Mouse (Mus musculus): ENCODE measurements around the gene Ifi211. TPM values are rescaled to one million over a fixed set of nuclear protein-coding genes. Genes with fewer than 3 reads are reported as not detected.
"Not testable (repeated sequence)": the region's sequence is repeated elsewhere in the genome, so short reads cannot be mapped to it uniquely, and the experiment has no call there.

The Ifi211 gene
- 0.43 and 0.80 TPM in 2 replicates for polyA plus RNA-seq (2014; fragmentation: Nextera tagmentation; extraction: Ambion mirVana)

DNA sequence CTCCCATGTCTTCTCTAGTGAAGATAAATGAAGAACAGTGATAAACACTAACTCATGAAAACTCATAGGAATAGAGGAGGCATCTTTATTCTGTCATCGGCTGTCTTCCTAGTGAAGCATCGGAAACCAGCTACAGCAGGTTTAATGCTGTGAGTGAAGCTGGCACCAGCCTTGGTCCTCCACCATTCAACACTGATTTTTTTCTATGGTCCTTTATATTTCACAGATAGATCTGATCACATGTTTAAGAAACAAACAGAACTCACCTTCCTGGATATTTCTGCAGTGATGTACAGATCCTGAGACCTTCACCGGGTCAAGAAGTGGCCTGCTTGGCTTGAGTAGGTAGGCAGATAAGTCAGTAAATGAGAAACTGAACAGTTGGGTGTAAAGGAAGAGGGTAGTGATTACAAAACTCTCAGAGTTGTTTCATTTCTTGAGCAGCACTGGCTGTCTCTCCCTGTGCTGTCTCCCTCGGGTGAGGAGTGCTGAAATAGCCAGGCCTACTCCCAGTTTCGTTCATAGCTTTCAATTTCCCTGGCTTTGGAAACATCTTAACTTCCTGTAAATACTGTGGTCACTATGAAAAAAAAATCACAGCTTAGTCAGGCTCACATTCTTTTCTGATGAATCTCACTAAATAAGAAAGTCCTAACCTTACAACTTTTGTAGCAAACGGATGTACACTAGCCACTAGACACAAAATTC is at the start of gene Ifi211:
Ifi211 (minus strand) TSS at position 499 of the 708 bp plus-strand sequence.
- H3K27ac ChIP-seq (ENCODE audit: low read length); H3K4me1 ChIP-seq (ENCODE audit: control insufficient read depth, insufficient read depth, low read length); H3K27me3 ChIP-seq (ENCODE audit: control insufficient read depth, insufficient read depth, low read length); H3K4me2 ChIP-seq (replicated peaks; ENCODE audit: low read depth, low read length); H3K9me3 ChIP-seq (ENCODE audit: control insufficient read depth, low read depth, low read length); H3K4me3 ChIP-seq (ENCODE audit: low read depth, low read length); H3K9ac ChIP-seq (replicated peaks; ENCODE audit: low read depth, low read length); ATAC-seq (ENCODE audit: insufficient number of reproducible peaks, insufficient read depth, low FRiP score, low read depth); H3K36me3 ChIP-seq (ENCODE audit: control insufficient read depth, insufficient read depth, low read length): not testable (repeated sequence)
- 76% methylated on average over 6 of the region's 6 CpGs for WGBS

- H3K4me1 ChIP-seq (ENCODE audit: control insufficient read depth, insufficient read depth, low read length); H3K27me3 ChIP-seq (ENCODE audit: control insufficient read depth, insufficient read depth, low read length); H3K36me3 ChIP-seq (ENCODE audit: control insufficient read depth, insufficient read depth, low read length); H3K4me2 ChIP-seq (replicated peaks; ENCODE audit: low read depth, low read length); H3K9ac ChIP-seq (replicated peaks; ENCODE audit: low read depth, low read length); H3K4me3 ChIP-seq (ENCODE audit: low read depth, low read length); H3K9me3 ChIP-seq (ENCODE audit: control insufficient read depth, low read depth, low read length); ATAC-seq (ENCODE audit: insufficient number of reproducible peaks, insufficient read depth, low FRiP score, low read depth); H3K27ac ChIP-seq (ENCODE audit: low read length): not testable (repeated sequence)
- WGBS: 76% methylated on average over 1 of the region's 1 CpGs
Observed at GRCm38 (mm10) chr1:173961491-173961890, 48.6 kb upstream of the Ifi211 start.

DNA sequence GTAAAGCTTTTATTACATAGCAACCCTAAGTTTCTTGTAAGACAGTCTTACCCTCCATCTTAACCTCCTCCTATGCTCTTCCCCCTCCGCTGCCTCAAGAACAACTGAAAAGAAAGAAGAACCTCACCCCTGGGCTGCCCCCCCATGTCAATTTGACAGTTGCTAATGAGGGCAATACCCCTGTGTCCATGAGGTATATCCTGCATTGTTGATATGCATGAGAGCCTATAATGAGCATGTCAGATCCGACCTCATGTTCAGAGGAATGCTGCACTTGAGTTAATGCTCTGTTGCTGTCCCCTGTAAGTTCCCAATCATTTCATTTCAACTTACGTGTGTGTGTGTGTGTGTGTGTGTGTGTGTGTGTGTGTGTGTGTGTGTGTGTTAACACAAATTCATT is 47.2 kb upstream of the Ifi211 start:
- not testable (repeated sequence) for H3K4me1 ChIP-seq (ENCODE audit: control insufficient read depth, insufficient read depth, low read length); H3K27ac ChIP-seq (ENCODE audit: low read length); H3K4me3 ChIP-seq (ENCODE audit: low read depth, low read length); H3K9me3 ChIP-seq (ENCODE audit: control insufficient read depth, low read depth, low read length); H3K4me2 ChIP-seq (replicated peaks; ENCODE audit: low read depth, low read length); H3K27me3 ChIP-seq (ENCODE audit: control insufficient read depth, insufficient read depth, low read length); H3K36me3 ChIP-seq (ENCODE audit: control insufficient read depth, insufficient read depth, low read length); ATAC-seq (ENCODE audit: insufficient number of reproducible peaks, insufficient read depth, low FRiP score, low read depth); H3K9ac ChIP-seq (replicated peaks; ENCODE audit: low read depth, low read length)
- 77% methylated on average over 3 of the region's 3 CpGs for WGBS

GRCm38 (mm10) chr1:173955839-173956527 is 43.1 kb upstream of the Ifi211 start:
- WGBS: 28% methylated on average over 3 of the region's 3 CpGs
- not testable (repeated sequence) for H3K4me2 ChIP-seq (replicated peaks; ENCODE audit: low read depth, low read length); H3K27ac ChIP-seq (ENCODE audit: low read length); H3K4me3 ChIP-seq (ENCODE audit: low read depth, low read length); H3K4me1 ChIP-seq (ENCODE audit: control insufficient read depth, insufficient read depth, low read length); H3K9ac ChIP-seq (replicated peaks; ENCODE audit: low read depth, low read length); H3K36me3 ChIP-seq (ENCODE audit: control insufficient read depth, insufficient read depth, low read length); ATAC-seq (ENCODE audit: insufficient number of reproducible peaks, insufficient read depth, low FRiP score, low read depth); H3K27me3 ChIP-seq (ENCODE audit: control insufficient read depth, insufficient read depth, low read length); H3K9me3 ChIP-seq (ENCODE audit: control insufficient read depth, low read depth, low read length)

- no peak overlapping the region for H3K4me3 ChIP-seq (ENCODE audit: low read depth, low read length)
- no peak overlapping the region for H3K27ac ChIP-seq (ENCODE audit: low read length)
- no peaks in the 10 kb centered on the region for H3K4me1 ChIP-seq (ENCODE audit: control insufficient read depth, insufficient read depth, low read length)
- no peaks in the 10 kb centered on the region for H3K9me3 ChIP-seq (ENCODE audit: control insufficient read depth, low read depth, low read length)
- no peaks in the 10 kb centered on the region for H3K27me3 ChIP-seq (ENCODE audit: control insufficient read depth, insufficient read depth, low read length)
- H3K9ac ChIP-seq (replicated peaks; ENCODE audit: low read depth, low read length): no peak overlapping the region
- WGBS: 84% methylated on average over 2 of the region's 2 CpGs
- no peaks in the 10 kb centered on the region for H3K36me3 ChIP-seq (ENCODE audit: control insufficient read depth, insufficient read depth, low read length)
- no peak for ATAC-seq (ENCODE audit: insufficient number of reproducible peaks, insufficient read depth, low FRiP score, low read depth)
- no peak overlapping the region for H3K4me2 ChIP-seq (replicated peaks; ENCODE audit: low read depth, low read length)
Observed at GRCm38 (mm10) chr1:173955071-173955796, 42.4 kb upstream of the Ifi211 start.

- Histone ChIP-seq H3K4me3 (ENCODE audit: low read depth, low read length) (no peak overlapping the region), H3K27me3 (ENCODE audit: control insufficient read depth, insufficient read depth, low read length) (no peaks in the 10 kb centered on the region), H3K4me1 (ENCODE audit: control insufficient read depth, insufficient read depth, low read length) (no peaks in the 10 kb centered on the region), H3K36me3 (ENCODE audit: control insufficient read depth, insufficient read depth, low read length) (no peaks in the 10 kb centered on the region), H3K27ac (ENCODE audit: low read length) (no peak overlapping the region), H3K9ac (replicated peaks; ENCODE audit: low read depth, low read length) (no peak overlapping the region), H3K9me3 (ENCODE audit: control insufficient read depth, low read depth, low read length) (no peaks in the 10 kb centered on the region), H3K4me2 (replicated peaks; ENCODE audit: low read depth, low read length) (no peak overlapping the region)
- no peak for ATAC-seq (ENCODE audit: insufficient number of reproducible peaks, insufficient read depth, low FRiP score, low read depth)
- 82% methylated on average over 1 of the region's 1 CpGs for WGBS
Observed at GRCm38 (mm10) chr1:173953563-173953962, 40.7 kb upstream of the Ifi211 start.

DNA sequence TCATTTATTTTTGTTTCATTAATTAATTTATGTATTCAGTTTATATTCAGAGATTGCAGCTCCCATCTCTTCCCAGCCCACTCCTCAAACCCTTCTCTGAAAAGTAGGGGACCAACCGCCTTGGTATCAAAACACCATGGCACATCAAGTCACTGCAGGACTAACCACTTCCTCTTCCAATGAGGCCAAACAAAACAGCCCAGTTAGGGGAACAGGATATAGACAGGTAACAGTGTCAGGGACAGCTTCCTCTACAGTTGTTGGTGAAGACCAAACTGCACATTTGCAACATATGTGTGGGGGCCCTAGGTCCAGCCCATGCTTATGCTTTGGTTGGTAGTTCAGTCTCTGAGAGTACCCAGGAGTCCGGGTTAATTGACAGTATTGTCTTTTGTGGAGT is 36.2 kb upstream of the Ifi211 start:
- not testable (repeated sequence) for H3K9me3 ChIP-seq (ENCODE audit: control insufficient read depth, low read depth, low read length); H3K27me3 ChIP-seq (ENCODE audit: control insufficient read depth, insufficient read depth, low read length); H3K27ac ChIP-seq (ENCODE audit: low read length); H3K4me2 ChIP-seq (replicated peaks; ENCODE audit: low read depth, low read length); H3K4me1 ChIP-seq (ENCODE audit: control insufficient read depth, insufficient read depth, low read length); H3K36me3 ChIP-seq (ENCODE audit: control insufficient read depth, insufficient read depth, low read length); H3K4me3 ChIP-seq (ENCODE audit: low read depth, low read length); H3K9ac ChIP-seq (replicated peaks; ENCODE audit: low read depth, low read length); ATAC-seq (ENCODE audit: insufficient number of reproducible peaks, insufficient read depth, low FRiP score, low read depth)
- 88% methylated on average over 2 of the region's 2 CpGs for WGBS

GRCm38 (mm10) chr1:173942780-173943066 is 29.9 kb upstream of the Ifi211 start:
- not testable (repeated sequence) for H3K4me3 ChIP-seq (ENCODE audit: low read depth, low read length); H3K4me2 ChIP-seq (replicated peaks; ENCODE audit: low read depth, low read length); ATAC-seq (ENCODE audit: insufficient number of reproducible peaks, insufficient read depth, low FRiP score, low read depth); H3K27me3 ChIP-seq (ENCODE audit: control insufficient read depth, insufficient read depth, low read length); H3K27ac ChIP-seq (ENCODE audit: low read length); H3K9me3 ChIP-seq (ENCODE audit: control insufficient read depth, low read depth, low read length); H3K4me1 ChIP-seq (ENCODE audit: control insufficient read depth, insufficient read depth, low read length); H3K9ac ChIP-seq (replicated peaks; ENCODE audit: low read depth, low read length); H3K36me3 ChIP-seq (ENCODE audit: control insufficient read depth, insufficient read depth, low read length)

Measured in stomach, embryonic 14.5 days (tissue).